Mouse (Mus musculus): ENCODE data around the gene Serpina1f. TPM values are rescaled to one million over a fixed set of nuclear protein-coding genes. Genes with fewer than 3 reads are reported as not detected.

The Serpina1f gene
- polyA plus RNA-seq, 2 experiments: not detected

DNA sequence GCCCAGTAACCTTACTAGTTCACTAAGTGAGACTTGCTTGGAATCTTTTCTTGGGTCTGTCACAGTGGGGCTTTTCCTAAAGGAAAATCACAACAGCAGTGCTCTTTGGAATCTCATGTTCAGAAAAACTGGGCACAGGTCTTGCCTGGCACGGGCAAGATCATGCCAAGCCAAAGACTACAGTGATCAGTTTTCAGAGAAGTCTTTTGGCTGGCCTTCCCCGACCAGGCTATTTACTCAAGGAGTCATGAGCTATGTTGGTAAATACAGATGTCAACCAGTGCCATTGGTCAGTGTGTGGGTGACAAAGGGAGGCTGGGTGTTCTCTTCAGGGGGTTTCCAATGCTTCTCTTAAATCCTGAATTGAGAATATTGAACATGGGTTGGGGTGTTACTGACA is 36.2 kb downstream of the Serpina1f start:
- Histone ChIP-seq H3K4me3 (ENCODE audit: insufficient read depth in 1 of 2, low read depth in 2 of 2, low read length in 2 of 2) (no peak overlapping the region), H3K27ac (no peak overlapping the region), H3K9ac (replicated peaks) (no peak overlapping the region), H3K36me3 (replicated peaks; ENCODE audit: control insufficient read depth, insufficient read depth, low read depth) (no peaks in the 10 kb centered on the region), H3K4me2 (ENCODE audit: low read depth) (no peak overlapping the region), H3K27me3 (ENCODE audit: control insufficient read depth, insufficient read depth, low read length) (no peaks in the 10 kb centered on the region), H3K4me1 (replicated peaks; ENCODE audit: control insufficient read depth in 2 of 2, insufficient read depth in 2 of 2, low read length in 1 of 2) (peaks cover 0 to 6% of the 10 kb centered on the region in 2 experiments; a peak in 2 of 4 replicates), H3K9me3 (ENCODE audit: control insufficient read depth, low read length) (no peaks in the 10 kb centered on the region)
- ATAC-seq (ENCODE audit: insufficient read depth): no peak
- DNase-seq (ENCODE audit: low read depth in 3 of 3, low spot score in 3 of 3): no peak
- 63% methylated on average over 2 of the region's 2 CpGs for WGBS (ENCODE audit: insufficient replicate concordance)
- TF ChIP-seq CTCF (IDR thresholded peaks at IDR 0.05; ENCODE audit: low read depth) (no peak), EP300 (IDR thresholded peaks at IDR 0.05; ENCODE audit: low read depth) (no peak)

DNA sequence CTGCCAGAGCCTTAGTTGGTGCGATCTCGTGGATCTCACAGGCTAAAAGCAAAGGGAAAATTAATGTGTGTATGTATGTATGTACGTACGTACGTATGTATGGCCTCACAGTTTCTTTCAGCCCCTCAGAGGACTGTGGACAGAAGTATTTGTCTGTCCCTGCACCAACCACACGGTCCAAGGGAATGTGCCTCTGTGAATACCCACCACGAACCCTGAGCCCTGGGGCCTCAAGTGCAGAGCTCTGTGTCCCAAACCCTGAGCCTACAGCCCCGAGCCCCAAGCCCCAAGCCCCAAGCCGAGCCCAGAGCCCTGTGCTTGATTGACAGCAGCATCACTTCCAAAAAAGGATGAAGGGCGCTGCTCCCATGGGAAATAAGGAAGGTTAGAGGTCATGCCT is 37.3 kb downstream of the Serpina1f start:
- WGBS (ENCODE audit: insufficient replicate concordance): 54% methylated on average over 10 of the region's 10 CpGs

GRCm38 (mm10) chr12:103656848-103657626 is 38.3 kb downstream of the Serpina1f start, which contains the start of gene Serpina6:
Serpina6 (minus strand) TSS chr12:103657212.
- Histone ChIP-seq H3K4me2 (ENCODE audit: low read depth) (peak within 1 kb of the TSS; percentile 53), H3K36me3 (replicated peaks; ENCODE audit: control insufficient read depth, insufficient read depth, low read depth) (no peaks in the 10 kb centered on the region), H3K9me3 (ENCODE audit: control insufficient read depth, low read length) (no peaks in the 10 kb centered on the region), H3K9ac (replicated peaks) (0 out of 2 replicates have a peak within 1 kb of the TSS, but pooled peaks have one; percentile 5), H3K27me3 (ENCODE audit: control insufficient read depth, insufficient read depth, low read length) (no peaks in the 10 kb centered on the region), H3K27ac (no peak within 1 kb of the TSS), H3K4me1 (replicated peaks; ENCODE audit: control insufficient read depth in 2 of 2, insufficient read depth in 2 of 2, low read length in 1 of 2) (peaks cover 0 to 4% of the 10 kb centered on the region in 2 experiments; a peak in 2 of 4 replicates), H3K4me3 (ENCODE audit: insufficient read depth in 1 of 2, low read depth in 2 of 2, low read length in 2 of 2) (peak within 1 kb of the TSS; percentile 28 to 46)
- ATAC-seq (ENCODE audit: insufficient read depth) (peak; percentile 56), DNase-seq (ENCODE audit: low read depth in 3 of 3, low spot score in 3 of 3) (peak in 2 of 3 experiments; percentile 24 to 31)
- WGBS (ENCODE audit: insufficient replicate concordance): 46% methylated on average over 9 of the region's 9 CpGs
- no peak for TF ChIP-seq CTCF (IDR thresholded peaks at IDR 0.05; ENCODE audit: low read depth)
- TF ChIP-seq EP300 (IDR thresholded peaks at IDR 0.05; ENCODE audit: low read depth): no peak

More for the DNA sequence above, 37.3 kb downstream of the Serpina1f start:
- no peaks in the 10 kb centered on the region for H3K36me3 ChIP-seq (replicated peaks; ENCODE audit: control insufficient read depth, insufficient read depth, low read depth)
- H3K9ac ChIP-seq (replicated peaks): no peak overlapping the region
- TF ChIP-seq EP300 (IDR thresholded peaks at IDR 0.05; ENCODE audit: low read depth): no peak
- TF ChIP-seq CTCF (IDR thresholded peaks at IDR 0.05; ENCODE audit: low read depth): no peak
- no peaks in the 10 kb centered on the region for H3K9me3 ChIP-seq (ENCODE audit: control insufficient read depth, low read length)
- no peak for DNase-seq (ENCODE audit: low read depth in 3 of 3, low spot score in 3 of 3)
- peaks cover 0 to 6% of the 10 kb centered on the region in 2 experiments; a peak in 2 of 4 replicates for H3K4me1 ChIP-seq (replicated peaks; ENCODE audit: control insufficient read depth in 2 of 2, insufficient read depth in 2 of 2, low read length in 1 of 2)
- H3K4me3 ChIP-seq (ENCODE audit: insufficient read depth in 1 of 2, low read depth in 2 of 2, low read length in 2 of 2): no peak overlapping the region
- no peaks in the 10 kb centered on the region for H3K27me3 ChIP-seq (ENCODE audit: control insufficient read depth, insufficient read depth, low read length)
- no peak for ATAC-seq (ENCODE audit: insufficient read depth)
- H3K4me2 ChIP-seq (ENCODE audit: low read depth): no peak overlapping the region
- H3K27ac ChIP-seq: no peak overlapping the region

- DNase-seq (ENCODE audit: low read depth in 3 of 3, low spot score in 3 of 3) (no peak), ATAC-seq (ENCODE audit: insufficient read depth) (peak; percentile 44; the same call in 1 of the 2 replicates)
- H3K9ac ChIP-seq (replicated peaks): no peak overlapping the region
- peaks cover 0 to 4% of the 10 kb centered on the region in 2 experiments; a peak in 2 of 4 replicates for H3K4me1 ChIP-seq (replicated peaks; ENCODE audit: control insufficient read depth in 2 of 2, insufficient read depth in 2 of 2, low read length in 1 of 2)
- no peaks in the 10 kb centered on the region for H3K9me3 ChIP-seq (ENCODE audit: control insufficient read depth, low read length)
- H3K4me3 ChIP-seq (ENCODE audit: insufficient read depth in 1 of 2, low read depth in 2 of 2, low read length in 2 of 2): peak overlapping the region; percentile 28 to 46
- WGBS (ENCODE audit: insufficient replicate concordance): 56% methylated on average over 7 of the region's 7 CpGs
- TF ChIP-seq CTCF (IDR thresholded peaks at IDR 0.05; ENCODE audit: low read depth) (no peak), EP300 (IDR thresholded peaks at IDR 0.05; ENCODE audit: low read depth) (no peak)
- no peaks in the 10 kb centered on the region for H3K36me3 ChIP-seq (replicated peaks; ENCODE audit: control insufficient read depth, insufficient read depth, low read depth)
- H3K4me2 ChIP-seq (ENCODE audit: low read depth): peak overlapping the region; percentile 53
- no peak overlapping the region for H3K27ac ChIP-seq
- H3K27me3 ChIP-seq (ENCODE audit: control insufficient read depth, insufficient read depth, low read length): no peaks in the 10 kb centered on the region
Observed at GRCm38 (mm10) chr12:103655123-103656044, 39.9 kb downstream of the Serpina1f start.
